Mouse (Mus musculus) lung, embryonic 14.5 days (tissue): ENCODE data around the gene Cdh12. TPM values are rescaled to one million over a fixed set of nuclear protein-coding genes. Genes with fewer than 3 reads are reported as not detected.

Source experiments
- ATAC-seq: fragments of 200-750 bp; cut with Nextera tagmentation; 2 replicates; pipeline ENCODE4 v1.8.0; 2017; ENCODE audit warnings: mild to moderate bottlenecking, moderate TSS enrichment, moderate library complexity; ENCODE audit not compliant: insufficient read depth
- DNase-seq: peaks from one replicate; pipeline ENCODE4 v3.0.0-alpha.2; 2015
- H3K27ac ChIP-seq: fragments of 300-500 bp; sonication (generic); 2 replicates; pipeline ENCODE4 v1.5.1; 2014; ENCODE audit warnings: low read depth, mild to moderate bottlenecking, moderate library complexity
- H3K27me3 ChIP-seq: fragments of 300-500 bp; sonication (generic); 2 replicates; pipeline ENCODE4 v1.6.1; 2014; ENCODE audit warnings: low read length, control low read depth; ENCODE audit not compliant: insufficient read depth
- H3K36me3 ChIP-seq: fragments of 300-500 bp; sonication (generic); 2 replicates; pipeline ENCODE4 v1.6.1; 2014; ENCODE audit warnings: control low read depth; ENCODE audit not compliant: insufficient read depth
- H3K4me1 ChIP-seq: fragments of 300-500 bp; sonication (generic); 2 replicates; pipeline ENCODE4 v1.6.1; 2014; ENCODE audit warnings: antibody characterized with exemption, control low read depth; ENCODE audit not compliant: insufficient read depth
- H3K4me2 ChIP-seq: fragments of 300-500 bp; sonication (generic); 2 replicates; pipeline ENCODE4 v1.6.1; 2014; ENCODE audit warnings: mild to moderate bottlenecking
- H3K4me3 ChIP-seq: fragments of 300-500 bp; sonication (generic); 2 replicates; pipeline ENCODE4 v1.5.1; 2014; ENCODE audit warnings: low read depth, low read length
- H3K9ac ChIP-seq: fragments of 300-500 bp; sonication (generic); 2 replicates; pipeline ENCODE4 v1.6.1; 2014
- H3K9me3 ChIP-seq: fragments of 300-500 bp; sonication (generic); 2 replicates; pipeline ENCODE4 v1.6.1; 2016; ENCODE audit warnings: low read depth, low read length, control low read depth
- CTCF ChIP-seq: IDR thresholded peaks from 2 replicates; pipeline ENCODE4 v1.5.1; 2016; ENCODE audit warnings: antibody characterized with exemption, low read depth
- WGBS: fragments of 180-500 bp; shearing (Covaris S2); extraction: QIAGEN DNeasy Blood & Tissue Kit; methylation state at CpG from one replicate; pipeline ENCODE4 v1.1.7; 2014; 5-methylcytosine and 5-hydroxymethylcytosine counted together
- polyA plus RNA-seq: library from polyadenylated mRNA; unstranded; fragments of >200 nt; fragmentation: Nextera tagmentation; extraction: Ambion mirVana; gene quantifications from 2 replicates; pipeline ENCODE4 v1.2.1, GENCODE M21; 2014

Gene Cdh12
- polyA plus RNA-seq, 1 experiment from 2014 or later: 0.04 TPM

DNA sequence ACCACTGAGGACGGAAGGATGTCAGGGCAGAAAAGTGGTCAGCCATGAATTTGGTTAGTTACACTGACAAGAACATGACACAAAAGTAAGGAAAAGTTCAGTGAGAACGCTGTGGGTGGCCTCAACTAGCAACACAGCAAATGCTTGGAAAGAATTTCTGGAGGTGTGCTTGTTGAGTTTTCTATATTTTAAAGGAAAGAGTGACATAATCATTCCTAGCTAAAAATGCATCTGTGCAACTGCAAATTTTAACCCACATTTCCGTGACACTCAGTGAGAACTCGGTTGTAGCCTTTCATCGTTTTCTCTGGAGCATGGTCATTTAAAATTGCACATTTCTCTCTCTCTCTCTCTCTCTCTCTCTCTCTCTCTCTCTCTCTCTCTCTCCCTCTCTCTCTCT lies 392.4 kb downstream of the Cdh12 start:
- H3K27ac ChIP-seq: no peak overlapping the region
- WGBS: 88% methylated on average over 5 of the region's 5 CpGs
- DNase-seq: no peak
- no peak for TF ChIP-seq CTCF
- H3K36me3 ChIP-seq: no peaks in the 10 kb centered on the region
- no peaks in the 10 kb centered on the region for H3K9me3 ChIP-seq
- no peak overlapping the region for H3K4me3 ChIP-seq
- no peak overlapping the region for H3K4me2 ChIP-seq
- H3K27me3 ChIP-seq: no peaks in the 10 kb centered on the region
- no peak overlapping the region for H3K9ac ChIP-seq
- H3K4me1 ChIP-seq: no peaks in the 10 kb centered on the region
- no peak for ATAC-seq

DNA sequence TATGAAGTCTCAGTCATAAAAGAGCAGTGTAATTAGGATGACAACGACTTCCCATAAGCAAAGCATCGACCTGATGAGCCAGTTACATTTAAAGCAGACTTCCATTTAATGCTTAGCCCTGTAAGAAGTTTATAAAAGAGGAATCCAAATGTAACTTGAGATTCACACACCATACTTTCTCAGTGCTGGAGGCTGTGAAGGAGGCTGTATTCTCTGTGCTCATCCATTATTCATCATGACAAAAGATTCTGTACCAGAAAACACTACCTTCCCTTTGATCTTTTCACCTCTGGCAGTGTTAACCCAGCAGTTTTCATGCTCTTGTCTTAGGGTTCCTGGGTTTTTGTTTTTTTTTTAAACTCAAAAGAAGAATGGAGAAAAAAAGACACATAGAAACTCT lies 414.0 kb downstream of the Cdh12 start:
- Histone ChIP-seq H3K9ac (no peak overlapping the region), H3K27me3 (no peaks in the 10 kb centered on the region), H3K4me3 (no peak overlapping the region), H3K27ac (no peak overlapping the region), H3K4me1 (no peaks in the 10 kb centered on the region), H3K4me2 (no peak overlapping the region), H3K36me3 (no peaks in the 10 kb centered on the region), H3K9me3 (no peaks in the 10 kb centered on the region)
- 56% methylated on average over 2 of the region's 2 CpGs for WGBS
- DNase-seq (no peak), ATAC-seq (no peak)
- TF ChIP-seq CTCF: no peak

- WGBS: 83% methylated on average over 1 of the region's 1 CpGs
- DNase-seq: no peak
- Histone ChIP-seq H3K36me3 (no peaks in the 10 kb centered on the region), H3K9me3 (no peaks in the 10 kb centered on the region), H3K27ac (no peak overlapping the region), H3K4me2 (no peak overlapping the region), H3K9ac (no peak overlapping the region), H3K27me3 (no peaks in the 10 kb centered on the region), H3K4me3 (no peak overlapping the region), H3K4me1 (no peaks in the 10 kb centered on the region)
- no peak for TF ChIP-seq CTCF
- no peak for ATAC-seq
These were observed 423.5 kb downstream of the Cdh12 start for GRCm38 (mm10) chr15:20872518-20872917.

DNA sequence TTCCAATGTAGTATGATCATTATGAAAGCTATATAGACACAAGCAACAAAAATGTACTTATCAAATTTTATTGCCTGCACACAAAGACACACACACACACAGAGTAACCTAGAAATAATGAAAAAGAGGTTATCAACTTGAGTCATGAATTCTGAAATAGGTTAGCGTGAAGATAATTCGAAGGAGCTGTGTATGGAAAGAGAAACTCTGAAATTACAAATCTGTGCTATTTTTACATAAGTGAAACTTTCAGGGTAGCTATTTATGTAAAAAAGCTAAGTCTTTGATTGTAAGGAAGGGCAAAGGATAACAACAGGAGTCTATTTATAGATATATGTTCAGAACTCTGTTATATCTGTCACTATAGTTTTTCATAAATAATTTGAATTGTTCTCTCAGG lies 427.9 kb downstream of the Cdh12 start:
- Histone ChIP-seq H3K4me3 (no peak overlapping the region), H3K9ac (no peak overlapping the region), H3K9me3 (no peaks in the 10 kb centered on the region), H3K4me1 (no peaks in the 10 kb centered on the region), H3K27ac (no peak overlapping the region), H3K4me2 (no peak overlapping the region), H3K36me3 (no peaks in the 10 kb centered on the region), H3K27me3 (no peaks in the 10 kb centered on the region)
- 90% methylated on average over 2 of the region's 2 CpGs for WGBS
- ATAC-seq (no peak), DNase-seq (no peak)
- no peak for TF ChIP-seq CTCF

GRCm38 (mm10) chr15:20893471-20893870 lies 444.4 kb downstream of the Cdh12 start:
- 72% methylated on average over 3 of the region's 3 CpGs for WGBS
- H3K36me3 ChIP-seq: no peaks in the 10 kb centered on the region
- H3K27ac ChIP-seq: no peak overlapping the region
- TF ChIP-seq CTCF: no peak
- H3K4me2 ChIP-seq: no peak overlapping the region
- H3K9me3 ChIP-seq: no peaks in the 10 kb centered on the region
- ATAC-seq (no peak), DNase-seq (no peak)
- no peaks in the 10 kb centered on the region for H3K27me3 ChIP-seq
- H3K4me1 ChIP-seq: no peaks in the 10 kb centered on the region
- H3K9ac ChIP-seq: no peak overlapping the region
- no peak overlapping the region for H3K4me3 ChIP-seq

DNA sequence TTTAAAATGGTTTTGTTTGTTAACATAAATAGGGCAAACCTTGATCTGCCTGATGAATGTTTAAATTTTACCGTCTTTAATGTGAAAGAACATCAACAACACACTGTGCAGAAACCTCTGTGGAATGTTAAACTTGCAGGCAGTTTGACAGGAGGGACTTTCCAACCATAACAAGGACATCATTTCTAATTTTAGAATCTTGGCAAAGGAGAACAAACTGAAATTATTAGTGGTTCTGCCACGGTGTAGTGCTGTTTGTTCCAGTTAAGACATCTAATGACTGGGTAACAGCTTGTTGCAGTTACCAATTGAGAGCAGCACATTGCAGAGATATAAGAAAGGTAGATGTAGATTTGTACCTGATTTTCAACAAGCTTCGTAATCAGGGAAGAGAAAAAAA lies 453.5 kb downstream of the Cdh12 start:
- ATAC-seq: peak; percentile 41; the same call in 1 of the 2 replicates

GRCm38 (mm10) chr15:20928221-20928620 lies 479.2 kb downstream of the Cdh12 start:
- Histone ChIP-seq H3K9ac (no peak overlapping the region), H3K9me3 (no peaks in the 10 kb centered on the region), H3K4me3 (no peak overlapping the region), H3K27me3 (no peaks in the 10 kb centered on the region), H3K36me3 (no peaks in the 10 kb centered on the region), H3K4me2 (no peak overlapping the region), H3K4me1 (no peaks in the 10 kb centered on the region), H3K27ac (no peak overlapping the region)
- ATAC-seq (no peak), DNase-seq (no peak)
- no peak for TF ChIP-seq CTCF

More for the DNA sequence above, 453.5 kb downstream of the Cdh12 start:
- no peak overlapping the region for H3K9ac ChIP-seq
- H3K4me2 ChIP-seq: no peak overlapping the region
- no peaks in the 10 kb centered on the region for H3K36me3 ChIP-seq
- no peaks in the 10 kb centered on the region for H3K9me3 ChIP-seq
- no peaks in the 10 kb centered on the region for H3K27me3 ChIP-seq
- no peaks in the 10 kb centered on the region for H3K4me1 ChIP-seq
- no peak overlapping the region for H3K27ac ChIP-seq
- DNase-seq: peak; percentile 17
- TF ChIP-seq CTCF: no peak
- WGBS: 38% methylated on average over 3 of the region's 3 CpGs
- H3K4me3 ChIP-seq: no peak overlapping the region

GRCm38 (mm10) chr15:20944000-20944399 lies 494.9 kb downstream of the Cdh12 start:
- TF ChIP-seq CTCF: no peak
- Histone ChIP-seq H3K4me2 (no peak overlapping the region), H3K4me1 (no peaks in the 10 kb centered on the region), H3K36me3 (no peaks in the 10 kb centered on the region), H3K9me3 (no peaks in the 10 kb centered on the region), H3K9ac (no peak overlapping the region), H3K27ac (no peak overlapping the region), H3K4me3 (no peak overlapping the region), H3K27me3 (no peaks in the 10 kb centered on the region)
- ATAC-seq: no peak
- DNase-seq: no peak
